Mouse (Mus musculus): ENCODE results near the gene Ngef. TPM values are rescaled to one million over a fixed set of nuclear protein-coding genes. Genes with fewer than 3 reads are reported as not detected.
A peak's percentile ranks its signal among the peaks of the same experiment; 100 is the strongest.

The Ngef gene
- polyA plus RNA-seq, 1 experiment from 2014 or later: 1.5 TPM

DNA sequence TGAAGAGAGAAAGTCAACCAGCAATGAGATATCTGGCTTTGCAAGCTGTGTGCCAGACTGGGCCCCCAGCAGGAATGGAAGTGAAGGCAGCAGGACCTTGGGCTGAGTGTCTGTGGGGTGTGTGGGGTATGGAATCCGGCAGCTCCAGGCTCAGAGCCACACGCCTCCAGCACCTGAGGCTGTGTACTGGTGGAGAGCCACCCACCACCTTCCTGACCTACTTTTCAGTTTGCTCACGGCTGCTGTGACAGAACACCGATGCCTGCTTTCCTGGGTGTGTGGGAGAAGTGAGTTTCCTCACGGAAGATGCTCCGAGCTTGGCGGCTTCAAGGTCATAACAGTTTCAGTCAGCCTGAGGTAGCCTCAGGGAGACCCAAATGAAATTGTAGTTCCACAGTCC lies 15.5 kb upstream of the Ngef start:
- Histone ChIP-seq H3K27me3 (ENCODE audit: control insufficient read depth, insufficient read depth, low read length) (no peaks in the 10 kb centered on the region), H3K4me2 (ENCODE audit: low read depth, low read length) (no peak overlapping the region), H3K9me3 (replicated peaks; ENCODE audit: control insufficient read depth, low read length) (no peaks in the 10 kb centered on the region), H3K4me3 (ENCODE audit: low read depth, low read length) (no peak overlapping the region), H3K4me1 (ENCODE audit: control insufficient read depth, insufficient read depth, low read length) (no peaks in the 10 kb centered on the region), H3K36me3 (replicated peaks; ENCODE audit: control insufficient read depth, insufficient read depth, low read depth, low read length) (no peaks in the 10 kb centered on the region), H3K9ac (replicated peaks; ENCODE audit: low read length) (no peak overlapping the region), H3K27ac (replicated peaks; ENCODE audit: low read depth, low read length) (no peak overlapping the region)
- DNase-seq (ENCODE audit: low spot score) (no peak), ATAC-seq (replicated peaks; ENCODE audit: insufficient number of reproducible peaks, low FRiP score, low TSS enrichment, low read depth) (no peak)
- 95% methylated on average over 7 of the region's 7 CpGs for WGBS

DNA sequence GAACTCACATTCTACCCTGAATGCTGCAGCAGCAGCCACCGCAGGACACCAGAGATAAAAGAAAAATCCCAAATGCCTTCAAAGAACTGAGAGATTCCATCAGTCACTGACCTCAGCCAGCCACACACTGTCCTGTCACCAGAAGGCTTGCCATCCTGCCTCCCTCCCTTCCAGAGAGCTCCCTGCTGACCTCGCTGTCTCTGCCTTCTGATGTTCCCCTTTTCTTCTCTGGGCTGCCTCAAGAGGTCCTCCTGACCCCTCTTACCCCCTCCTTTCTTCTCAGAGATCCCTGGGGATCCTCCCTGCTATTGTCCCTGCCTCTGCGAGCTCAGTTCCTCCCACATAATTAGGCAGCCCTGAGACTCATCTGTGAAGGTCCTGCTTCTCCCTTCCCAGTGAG lies 7.2 kb upstream of the Ngef start:
- Histone ChIP-seq H3K9me3 (replicated peaks; ENCODE audit: control insufficient read depth, low read length) (no peaks in the 10 kb centered on the region), H3K4me2 (ENCODE audit: low read depth, low read length) (no peak overlapping the region), H3K36me3 (replicated peaks; ENCODE audit: control insufficient read depth, insufficient read depth, low read depth, low read length) (no peaks in the 10 kb centered on the region), H3K27ac (replicated peaks; ENCODE audit: low read depth, low read length) (no peak overlapping the region), H3K9ac (replicated peaks; ENCODE audit: low read length) (no peak overlapping the region), H3K4me3 (ENCODE audit: low read depth, low read length) (no peak overlapping the region), H3K4me1 (ENCODE audit: control insufficient read depth, insufficient read depth, low read length) (no peaks in the 10 kb centered on the region), H3K27me3 (ENCODE audit: control insufficient read depth, insufficient read depth, low read length) (no peaks in the 10 kb centered on the region)
- WGBS: 3% methylated on average over 3 of the region's 3 CpGs
- ATAC-seq (replicated peaks; ENCODE audit: insufficient number of reproducible peaks, low FRiP score, low TSS enrichment, low read depth): peak; percentile 73
- no peak for DNase-seq (ENCODE audit: low spot score)

DNA sequence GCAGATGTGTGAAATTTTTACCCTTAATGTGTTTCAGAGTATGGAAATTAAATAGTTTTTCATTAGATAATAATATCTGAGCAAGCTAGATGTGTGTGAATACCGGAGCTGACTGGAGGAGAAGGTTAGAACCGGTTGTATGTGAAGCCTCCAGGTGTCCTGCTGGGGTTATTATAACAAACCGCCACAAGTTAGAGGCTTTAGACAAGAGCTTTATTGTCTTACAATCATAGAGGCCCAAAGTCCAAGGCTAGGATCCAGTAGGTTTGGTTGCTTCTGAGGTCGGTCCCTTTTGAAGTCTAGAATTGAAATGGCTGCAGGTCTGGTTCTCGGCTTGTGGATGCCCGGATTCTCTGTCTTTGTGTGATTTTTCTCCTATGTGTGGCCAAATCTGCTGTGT lies 5.3 kb upstream of the Ngef start:
- no peaks in the 10 kb centered on the region for H3K27me3 ChIP-seq (ENCODE audit: control insufficient read depth, insufficient read depth, low read length)
- 79% methylated on average over 6 of the region's 6 CpGs for WGBS
- no peaks in the 10 kb centered on the region for H3K4me1 ChIP-seq (ENCODE audit: control insufficient read depth, insufficient read depth, low read length)

DNA sequence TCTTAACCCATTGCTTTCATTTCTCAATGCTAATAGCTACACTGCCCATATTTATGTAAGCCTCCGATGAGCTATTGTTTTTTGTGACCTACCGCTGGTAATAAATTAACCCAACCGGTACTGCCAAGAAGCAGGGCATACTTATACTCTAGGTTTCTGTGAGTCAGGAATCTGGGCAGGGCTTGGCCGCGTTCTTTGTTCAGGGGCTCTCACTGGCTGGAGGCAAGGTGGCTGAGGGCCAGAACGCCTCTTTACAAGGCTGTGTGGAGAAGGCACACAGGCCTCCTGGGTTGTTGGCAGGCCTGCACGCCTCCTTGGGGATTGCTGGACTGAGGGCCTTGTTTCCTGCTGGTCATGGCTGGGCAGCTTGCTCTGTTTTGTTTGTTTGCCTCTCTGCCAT lies 1.1 kb upstream of the Ngef start:
- no peaks in the 10 kb centered on the region for H3K4me1 ChIP-seq (ENCODE audit: control insufficient read depth, insufficient read depth, low read length)
- 86% methylated on average over 7 of the region's 7 CpGs for WGBS
- H3K4me3 ChIP-seq (ENCODE audit: low read depth, low read length): no peak overlapping the region
- H3K36me3 ChIP-seq (replicated peaks; ENCODE audit: control insufficient read depth, insufficient read depth, low read depth, low read length): no peaks in the 10 kb centered on the region
- no peak overlapping the region for H3K4me2 ChIP-seq (ENCODE audit: low read depth, low read length)
- H3K27ac ChIP-seq (replicated peaks; ENCODE audit: low read depth, low read length): no peak overlapping the region
- ATAC-seq (replicated peaks; ENCODE audit: insufficient number of reproducible peaks, low FRiP score, low TSS enrichment, low read depth) (no peak), DNase-seq (ENCODE audit: low spot score) (no peak)
- H3K9ac ChIP-seq (replicated peaks; ENCODE audit: low read length): no peak overlapping the region
- no peaks in the 10 kb centered on the region for H3K9me3 ChIP-seq (replicated peaks; ENCODE audit: control insufficient read depth, low read length)
- no peaks in the 10 kb centered on the region for H3K27me3 ChIP-seq (ENCODE audit: control insufficient read depth, insufficient read depth, low read length)

More for the DNA sequence above, 5.3 kb upstream of the Ngef start:
- Histone ChIP-seq H3K4me2 (ENCODE audit: low read depth, low read length) (no peak overlapping the region), H3K4me3 (ENCODE audit: low read depth, low read length) (no peak overlapping the region), H3K36me3 (replicated peaks; ENCODE audit: control insufficient read depth, insufficient read depth, low read depth, low read length) (no peaks in the 10 kb centered on the region), H3K9ac (replicated peaks; ENCODE audit: low read length) (no peak overlapping the region), H3K9me3 (replicated peaks; ENCODE audit: control insufficient read depth, low read length) (no peaks in the 10 kb centered on the region), H3K27ac (replicated peaks; ENCODE audit: low read depth, low read length) (no peak overlapping the region)
- ATAC-seq (replicated peaks; ENCODE audit: insufficient number of reproducible peaks, low FRiP score, low TSS enrichment, low read depth): no peak
- DNase-seq (ENCODE audit: low spot score): no peak

DNA sequence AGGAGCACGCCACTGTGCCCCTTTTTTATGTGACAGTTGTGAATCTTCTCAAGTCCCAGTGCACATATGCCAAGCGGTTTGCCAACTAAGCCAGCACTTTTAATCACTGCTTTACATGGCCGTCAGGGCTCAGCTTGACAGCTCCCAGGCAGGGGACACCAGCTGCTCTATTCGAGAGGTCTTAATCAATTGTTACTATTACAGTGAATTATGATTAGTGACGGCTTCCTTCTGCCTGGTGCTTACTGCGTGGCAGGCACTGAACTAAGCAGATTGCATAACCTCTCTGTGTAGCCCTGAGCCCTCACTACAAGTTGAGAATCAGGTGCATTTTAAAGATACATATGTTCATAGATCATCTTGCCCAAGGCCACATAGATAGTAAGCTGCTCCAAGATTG lies 683 bp upstream of the Ngef start:
- ATAC-seq (replicated peaks; ENCODE audit: insufficient number of reproducible peaks, low FRiP score, low TSS enrichment, low read depth): no peak
- Histone ChIP-seq H3K4me2 (ENCODE audit: low read depth, low read length) (no peak overlapping the region), H3K4me1 (ENCODE audit: control insufficient read depth, insufficient read depth, low read length) (no peaks in the 10 kb centered on the region), H3K27ac (replicated peaks; ENCODE audit: low read depth, low read length) (no peak overlapping the region), H3K27me3 (ENCODE audit: control insufficient read depth, insufficient read depth, low read length) (no peaks in the 10 kb centered on the region), H3K9me3 (replicated peaks; ENCODE audit: control insufficient read depth, low read length) (no peaks in the 10 kb centered on the region), H3K9ac (replicated peaks; ENCODE audit: low read length) (no peak overlapping the region), H3K36me3 (replicated peaks; ENCODE audit: control insufficient read depth, insufficient read depth, low read depth, low read length) (no peaks in the 10 kb centered on the region), H3K4me3 (ENCODE audit: low read depth, low read length) (no peak overlapping the region)
- DNase-seq (ENCODE audit: low spot score): no peak
- WGBS: 71% methylated on average over 6 of the region's 6 CpGs

DNA sequence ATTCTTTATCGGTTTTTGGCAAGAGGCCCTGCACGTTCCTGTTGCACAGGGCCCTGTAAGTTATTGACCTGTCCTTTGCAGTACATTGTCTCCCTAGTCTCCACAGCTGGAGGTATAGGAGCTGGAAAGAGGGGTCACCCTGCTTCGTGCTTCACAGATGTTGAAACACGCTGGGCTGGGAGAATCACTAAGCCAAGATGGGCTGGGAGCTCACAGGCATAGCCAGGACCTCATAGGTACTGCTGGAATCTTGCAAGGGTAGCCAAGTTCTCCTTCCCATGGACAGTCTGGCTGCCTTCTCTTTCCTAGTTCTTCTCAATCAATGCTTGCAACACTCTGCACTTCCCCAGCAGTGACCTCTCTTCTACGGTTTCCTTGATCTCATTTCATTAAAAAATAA lies 409 bp downstream of the Ngef start:
- H3K4me1 ChIP-seq (ENCODE audit: control insufficient read depth, insufficient read depth, low read length): no peaks in the 10 kb centered on the region
- WGBS: 74% methylated on average over 5 of the region's 5 CpGs
- no peak overlapping the region for H3K27ac ChIP-seq (replicated peaks; ENCODE audit: low read depth, low read length)
- H3K36me3 ChIP-seq (replicated peaks; ENCODE audit: control insufficient read depth, insufficient read depth, low read depth, low read length): no peaks in the 10 kb centered on the region
- no peaks in the 10 kb centered on the region for H3K27me3 ChIP-seq (ENCODE audit: control insufficient read depth, insufficient read depth, low read length)
- H3K4me2 ChIP-seq (ENCODE audit: low read depth, low read length): no peak overlapping the region
- ATAC-seq (replicated peaks; ENCODE audit: insufficient number of reproducible peaks, low FRiP score, low TSS enrichment, low read depth) (no peak), DNase-seq (ENCODE audit: low spot score) (no peak)
- no peak overlapping the region for H3K9ac ChIP-seq (replicated peaks; ENCODE audit: low read length)
- H3K9me3 ChIP-seq (replicated peaks; ENCODE audit: control insufficient read depth, low read length): no peaks in the 10 kb centered on the region
- no peak overlapping the region for H3K4me3 ChIP-seq (ENCODE audit: low read depth, low read length)

DNA sequence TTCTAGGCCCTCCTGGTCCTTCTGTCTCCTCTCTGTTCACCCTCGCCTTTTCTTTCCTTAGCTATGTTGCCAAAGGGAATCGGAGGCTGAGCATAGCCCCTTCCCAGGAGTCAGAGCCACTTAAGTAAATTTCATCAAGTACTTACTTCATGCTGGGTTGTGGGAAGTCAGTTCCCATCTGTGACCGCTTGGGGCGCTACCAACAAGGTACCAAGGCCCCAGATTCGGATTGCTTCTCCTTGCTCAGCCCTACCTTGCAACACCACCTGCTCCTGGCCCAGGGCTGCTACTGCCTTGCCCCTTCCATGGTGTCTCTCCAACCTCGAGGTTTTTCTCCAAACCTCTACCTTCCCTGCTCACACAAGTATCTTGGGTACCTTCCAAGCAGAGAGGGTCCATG lies 5.3 kb downstream of the Ngef start:
- WGBS: 36% methylated on average over 6 of the region's 6 CpGs
- no peaks in the 10 kb centered on the region for H3K4me1 ChIP-seq (ENCODE audit: control insufficient read depth, insufficient read depth, low read length)
- H3K36me3 ChIP-seq (replicated peaks; ENCODE audit: control insufficient read depth, insufficient read depth, low read depth, low read length): no peaks in the 10 kb centered on the region
- no peak overlapping the region for H3K9ac ChIP-seq (replicated peaks; ENCODE audit: low read length)
- no peaks in the 10 kb centered on the region for H3K27me3 ChIP-seq (ENCODE audit: control insufficient read depth, insufficient read depth, low read length)
- no peak for ATAC-seq (replicated peaks; ENCODE audit: insufficient number of reproducible peaks, low FRiP score, low TSS enrichment, low read depth)
- peak; percentile 20 for DNase-seq (ENCODE audit: low spot score)
- no peaks in the 10 kb centered on the region for H3K9me3 ChIP-seq (replicated peaks; ENCODE audit: control insufficient read depth, low read length)
- H3K4me2 ChIP-seq (ENCODE audit: low read depth, low read length): no peak overlapping the region
- no peak overlapping the region for H3K27ac ChIP-seq (replicated peaks; ENCODE audit: low read depth, low read length)
- no peak overlapping the region for H3K4me3 ChIP-seq (ENCODE audit: low read depth, low read length)

DNA sequence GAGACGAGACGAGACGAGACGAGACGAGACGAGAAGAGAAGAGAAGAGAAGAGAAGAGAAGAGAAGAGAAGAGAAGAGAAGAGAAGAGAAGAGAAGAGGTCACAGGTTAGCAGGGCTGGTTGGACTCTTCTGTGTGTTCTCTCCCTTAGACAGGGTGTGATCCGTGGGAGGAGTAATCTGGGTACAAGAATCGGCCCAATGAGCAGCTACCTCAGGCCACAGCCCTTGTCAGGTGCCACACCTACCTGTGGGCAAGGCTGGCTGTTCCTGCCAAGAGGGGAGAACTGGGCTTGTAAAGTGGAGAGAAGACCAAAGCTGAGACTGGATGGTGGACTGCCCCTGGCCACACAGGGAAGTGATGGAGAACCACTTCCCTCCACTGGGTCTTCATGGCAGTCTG lies 7.9 kb downstream of the Ngef start:
- no peak for DNase-seq (ENCODE audit: low spot score)
- Histone ChIP-seq H3K27me3 (ENCODE audit: control insufficient read depth, insufficient read depth, low read length) (no peaks in the 10 kb centered on the region), H3K9me3 (replicated peaks; ENCODE audit: control insufficient read depth, low read length) (no peaks in the 10 kb centered on the region), H3K4me2 (ENCODE audit: low read depth, low read length) (no peak overlapping the region), H3K4me1 (ENCODE audit: control insufficient read depth, insufficient read depth, low read length) (no peaks in the 10 kb centered on the region), H3K4me3 (ENCODE audit: low read depth, low read length) (no peak overlapping the region), H3K27ac (replicated peaks; ENCODE audit: low read depth, low read length) (no peak overlapping the region), H3K9ac (replicated peaks; ENCODE audit: low read length) (no peak overlapping the region), H3K36me3 (replicated peaks; ENCODE audit: control insufficient read depth, insufficient read depth, low read depth, low read length) (no peaks in the 10 kb centered on the region)
- ATAC-seq (replicated peaks; ENCODE audit: insufficient number of reproducible peaks, low FRiP score, low TSS enrichment, low read depth): no peak
- 89% methylated on average over 8 of the region's 8 CpGs for WGBS

DNA sequence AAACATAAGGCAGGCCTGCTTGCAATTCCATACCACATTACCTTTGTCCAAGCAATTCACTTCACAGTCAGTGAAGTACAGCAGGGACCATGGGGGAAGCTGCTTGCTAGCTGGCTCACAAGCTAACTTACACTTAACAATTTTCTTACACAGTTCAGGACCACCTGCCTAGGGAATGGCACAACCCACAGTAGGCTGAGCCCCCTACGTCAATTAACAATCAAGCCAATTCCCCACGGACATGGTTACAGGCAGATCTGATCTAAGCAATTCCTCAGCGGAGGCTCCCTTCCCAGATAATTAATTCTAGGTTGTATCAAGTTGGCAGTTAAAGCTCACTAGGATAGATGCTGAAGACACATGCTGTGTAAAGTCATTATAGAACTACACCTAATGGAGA lies 10.7 kb downstream of the Ngef start:
- Histone ChIP-seq H3K4me2 (ENCODE audit: low read depth, low read length) (no peak overlapping the region), H3K27me3 (ENCODE audit: control insufficient read depth, insufficient read depth, low read length) (no peaks in the 10 kb centered on the region), H3K27ac (replicated peaks; ENCODE audit: low read depth, low read length) (no peak overlapping the region), H3K36me3 (replicated peaks; ENCODE audit: control insufficient read depth, insufficient read depth, low read depth, low read length) (no peaks in the 10 kb centered on the region), H3K4me1 (ENCODE audit: control insufficient read depth, insufficient read depth, low read length) (no peaks in the 10 kb centered on the region), H3K9me3 (replicated peaks; ENCODE audit: control insufficient read depth, low read length) (no peaks in the 10 kb centered on the region), H3K9ac (replicated peaks; ENCODE audit: low read length) (no peak overlapping the region), H3K4me3 (ENCODE audit: low read depth, low read length) (no peak overlapping the region)
- DNase-seq (ENCODE audit: low spot score): no peak
- WGBS: 53% methylated on average over 3 of the region's 3 CpGs
- no peak for ATAC-seq (replicated peaks; ENCODE audit: insufficient number of reproducible peaks, low FRiP score, low TSS enrichment, low read depth)
